Mouse (Mus musculus) heart, postnatal 0 days (tissue): Measurements from ENCODE around the gene Pfdn5.

Source experiments
- CTCF ChIP-seq: IDR thresholded peaks from 2 replicates; pipeline ENCODE4 v1.5.1; 2016; ENCODE audit warnings: antibody characterized with exemption, control low read depth, low read depth
- EP300 ChIP-seq: IDR thresholded peaks from 2 replicates; pipeline ENCODE4 v1.6.1; 2016; ENCODE audit warnings: antibody characterized with exemption, low read depth

GRCm38 (mm10) chr15:102282463-102283292 is 43.2 kb upstream of the Pfdn5 start:
- TF ChIP-seq CTCF (no peak), EP300 (no peak)
